Mouse (Mus musculus) bone marrow, adult 2 months (tissue): ENCODE measurements around the gene Etv6. TPM values are rescaled to one million over a fixed set of nuclear protein-coding genes. Genes with fewer than 3 reads are reported as not detected.

Experiments
- H3K27ac ChIP-seq: fragments of 200-500 bp; 2 replicates; pipeline ENCODE4 v1.5.1; 2012; ENCODE audit warnings: low read depth, mild to moderate bottlenecking, control low read depth, inconsistent platforms, low read length; ENCODE audit not compliant: control insufficient read depth, poor library complexity, insufficient read depth
- H3K4me1 ChIP-seq: fragments of 200-500 bp; 2 replicates; pipeline ENCODE4 v1.6.1; 2011; ENCODE audit warnings: low read length; ENCODE audit not compliant: control insufficient read depth, insufficient read depth
- H3K4me3 ChIP-seq: fragments of 200-500 bp; replicated peaks from 2 replicates; pipeline ENCODE3; 2011; ENCODE audit warnings: mild to moderate bottlenecking, low read depth, low read length, control low read depth; ENCODE audit not compliant: control insufficient read depth
- CTCF ChIP-seq: fragments of 200-500 bp; IDR thresholded peaks from 2 replicates; pipeline ENCODE4 v1.5.1; 2011; ENCODE audit warnings: low read length, control low read depth; ENCODE audit not compliant: control insufficient read depth, insufficient read depth
- POLR2A ChIP-seq: fragments of 200-500 bp; IDR thresholded peaks from 2 replicates; pipeline ENCODE4 v1.6.1; 2011; ENCODE audit warnings: low read depth, mild to moderate bottlenecking, control low read depth, low read length, borderline replicate concordance; ENCODE audit not compliant: control insufficient read depth
- WGBS: fragments of 180-500 bp; shearing (Covaris S2); methylation state at CpG from one replicate; pipeline ENCODE4 v1.1.7; 2018; 5-methylcytosine and 5-hydroxymethylcytosine counted together
- polyA plus RNA-seq: library from polyadenylated mRNA; stranded (reverse); fragments of >200 nt; gene quantifications from 2 replicates; pipeline ENCODE4 v1.2.4, GENCODE M21; 2011; ENCODE audit warnings: low replicate concordance; ENCODE audit not compliant: missing spikeins, insufficient read depth, insufficient read length

Etv6 gene
- polyA plus RNA-seq, 1 experiment, result 10.9 TPM

DNA sequence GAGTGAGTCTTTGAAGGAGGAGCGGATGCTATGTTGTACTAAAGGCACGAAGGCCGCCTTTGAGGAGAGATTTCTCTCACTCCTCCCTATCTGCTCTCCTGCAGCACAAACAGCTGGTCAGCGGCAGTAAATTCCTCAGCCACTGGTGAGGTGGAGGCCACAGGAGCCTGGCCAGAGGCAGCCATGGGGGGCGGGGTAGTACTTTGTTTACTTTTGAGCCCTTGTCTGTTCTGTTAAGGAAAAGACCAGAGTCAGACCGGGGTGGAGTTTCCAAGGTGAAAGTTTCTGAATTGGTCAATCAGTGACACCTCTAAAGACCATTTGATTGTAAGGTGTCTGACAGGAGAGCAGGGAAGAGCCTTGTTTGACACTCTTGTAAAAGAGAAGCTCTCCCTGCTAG is 3.4 kb downstream of the Etv6 start:
- Histone ChIP-seq H3K4me1 (peaks cover 10% of the 10 kb centered on the region), H3K4me3 (peak overlapping the region; percentile 31), H3K27ac (peak overlapping the region; percentile 45)
- 12% methylated on average over 6 of the region's 6 CpGs for WGBS
- TF ChIP-seq CTCF, result no peak
- no peak for TF ChIP-seq POLR2A

DNA sequence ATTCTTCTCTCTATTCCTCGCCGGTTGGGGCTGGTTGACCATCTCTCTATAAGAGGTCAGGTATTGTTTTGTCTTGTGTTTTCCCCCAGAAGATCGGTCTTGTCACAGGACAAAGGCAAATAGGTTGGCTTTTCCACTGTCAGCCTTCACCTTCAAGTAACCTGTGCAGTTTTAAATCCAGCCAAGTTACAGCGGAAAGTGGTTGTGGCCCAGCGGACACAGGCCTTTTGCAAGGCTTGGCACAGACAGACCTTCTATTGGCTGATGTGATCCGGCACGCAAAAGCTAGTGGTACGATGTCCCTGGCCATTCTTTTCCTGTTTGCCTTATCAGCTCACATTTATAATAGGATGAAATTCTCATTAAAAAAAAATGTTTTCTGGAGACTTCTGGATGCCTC is 3.9 kb downstream of the Etv6 start:
- Histone ChIP-seq H3K4me3 (peak overlapping the region; percentile 14), H3K27ac (peak overlapping the region; percentile 45), H3K4me1 (peaks cover 10% of the 10 kb centered on the region)
- WGBS, result 11% methylated on average over 8 of the region's 8 CpGs
- TF ChIP-seq CTCF (no peak), POLR2A (no peak)

DNA sequence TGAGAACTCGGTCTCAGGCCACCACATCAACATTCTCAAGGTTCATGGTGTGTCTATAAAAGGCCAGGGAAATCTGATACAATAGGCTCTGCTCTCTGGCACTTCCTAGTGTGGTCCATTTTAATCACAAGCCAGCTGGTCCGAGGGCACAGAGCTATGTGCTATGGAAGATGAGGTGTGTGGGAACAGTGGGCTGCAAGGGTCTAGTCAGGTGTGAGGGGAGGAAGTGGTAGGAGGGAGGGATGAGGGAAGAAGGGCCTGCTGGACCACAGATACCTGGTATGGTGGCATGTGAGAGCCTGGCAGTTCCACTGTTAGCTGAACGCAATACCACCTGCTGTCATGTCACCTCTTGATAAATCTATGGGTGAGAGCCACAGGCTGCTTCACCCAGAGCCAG is 4.8 kb downstream of the Etv6 start:
- H3K4me1 ChIP-seq, result peaks cover 11% of the 10 kb centered on the region
- WGBS, result 16% methylated on average over 3 of the region's 3 CpGs

DNA sequence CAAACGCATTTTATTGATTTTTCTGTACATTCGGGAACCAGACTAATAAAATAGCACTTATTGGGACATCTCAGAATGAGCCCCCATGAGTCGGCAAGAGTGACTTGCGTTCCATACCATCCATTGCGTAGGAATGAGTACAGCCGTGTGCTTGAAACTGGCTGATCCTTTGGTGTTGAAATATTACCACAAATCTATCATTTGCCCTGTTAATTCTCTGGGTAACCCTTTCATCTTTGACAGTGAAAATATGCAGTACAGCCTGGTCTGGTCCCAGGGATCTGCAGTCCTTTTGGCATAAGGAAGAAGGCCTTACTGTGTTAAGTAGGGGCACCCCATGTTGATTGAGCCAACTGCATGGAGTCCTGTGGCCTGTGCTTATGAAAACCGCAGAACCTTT is 5.8 kb downstream of the Etv6 start:
- no peak overlapping the region for H3K27ac ChIP-seq

More for the DNA sequence above, 4.8 kb downstream of the Etv6 start:
- TF ChIP-seq CTCF (no peak), POLR2A (no peak)
- H3K27ac ChIP-seq, result no peak overlapping the region
- no peak overlapping the region for H3K4me3 ChIP-seq

DNA sequence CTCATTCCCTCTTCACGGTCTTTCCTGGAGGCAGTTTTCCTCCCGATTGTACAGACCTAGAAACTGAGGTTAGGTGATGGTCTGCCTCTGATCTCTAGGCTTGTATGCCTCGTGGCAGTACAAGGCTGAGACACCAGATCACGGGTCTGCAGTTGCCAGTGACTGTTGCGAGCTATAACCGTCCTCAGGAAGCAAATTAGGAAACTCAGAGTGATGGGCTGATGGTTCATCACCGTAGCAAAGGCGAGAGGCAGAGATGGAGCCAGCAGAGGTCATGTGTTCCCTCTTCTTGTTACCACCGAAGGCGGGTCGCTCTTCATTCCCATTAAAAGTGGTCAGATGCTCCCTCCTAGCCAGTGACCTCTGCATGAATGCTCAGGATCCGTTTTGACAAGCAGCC is 6.4 kb downstream of the Etv6 start:
- TF ChIP-seq POLR2A (no peak), CTCF (0 out of 2 replicates have a peak, but pooled peaks have one; percentile 9)
- Histone ChIP-seq H3K27ac (peak overlapping the region; percentile 35), H3K4me3 (no peak overlapping the region), H3K4me1 (peaks cover 12% of the 10 kb centered on the region)
- 8% methylated on average over 12 of the region's 12 CpGs for WGBS

More for the DNA sequence above, 5.8 kb downstream of the Etv6 start:
- H3K4me1 ChIP-seq, result peaks cover 12% of the 10 kb centered on the region
- TF ChIP-seq CTCF (no peak), POLR2A (no peak)
- H3K4me3 ChIP-seq, result no peak overlapping the region
- WGBS, result 20% methylated on average over 7 of the region's 7 CpGs

DNA sequence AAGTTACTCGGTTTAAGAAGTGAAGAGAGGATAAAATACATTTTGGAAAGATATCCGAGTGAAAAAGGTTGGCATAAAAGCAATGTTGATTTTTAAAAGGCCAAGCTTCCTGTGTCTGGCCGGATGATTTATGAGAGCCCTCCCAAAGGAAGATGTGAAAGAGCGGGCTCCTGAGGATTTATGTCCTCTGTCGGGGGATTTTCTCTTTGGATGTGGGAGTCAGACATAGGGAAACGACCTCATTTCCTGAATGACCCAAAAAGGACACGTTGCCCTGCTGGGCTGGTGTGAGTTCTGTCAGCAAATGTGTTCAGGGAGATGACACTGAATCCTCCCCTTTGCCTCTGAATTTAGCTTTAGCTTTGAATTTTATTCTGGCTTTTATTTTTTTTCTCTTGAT is 8.0 kb downstream of the Etv6 start:
- TF ChIP-seq CTCF, result no peak
- TF ChIP-seq POLR2A, result no peak
- peaks cover 11% of the 10 kb centered on the region for H3K4me1 ChIP-seq
- WGBS, result 12% methylated on average over 7 of the region's 7 CpGs
- no peak overlapping the region for H3K27ac ChIP-seq
- H3K4me3 ChIP-seq, result no peak overlapping the region

DNA sequence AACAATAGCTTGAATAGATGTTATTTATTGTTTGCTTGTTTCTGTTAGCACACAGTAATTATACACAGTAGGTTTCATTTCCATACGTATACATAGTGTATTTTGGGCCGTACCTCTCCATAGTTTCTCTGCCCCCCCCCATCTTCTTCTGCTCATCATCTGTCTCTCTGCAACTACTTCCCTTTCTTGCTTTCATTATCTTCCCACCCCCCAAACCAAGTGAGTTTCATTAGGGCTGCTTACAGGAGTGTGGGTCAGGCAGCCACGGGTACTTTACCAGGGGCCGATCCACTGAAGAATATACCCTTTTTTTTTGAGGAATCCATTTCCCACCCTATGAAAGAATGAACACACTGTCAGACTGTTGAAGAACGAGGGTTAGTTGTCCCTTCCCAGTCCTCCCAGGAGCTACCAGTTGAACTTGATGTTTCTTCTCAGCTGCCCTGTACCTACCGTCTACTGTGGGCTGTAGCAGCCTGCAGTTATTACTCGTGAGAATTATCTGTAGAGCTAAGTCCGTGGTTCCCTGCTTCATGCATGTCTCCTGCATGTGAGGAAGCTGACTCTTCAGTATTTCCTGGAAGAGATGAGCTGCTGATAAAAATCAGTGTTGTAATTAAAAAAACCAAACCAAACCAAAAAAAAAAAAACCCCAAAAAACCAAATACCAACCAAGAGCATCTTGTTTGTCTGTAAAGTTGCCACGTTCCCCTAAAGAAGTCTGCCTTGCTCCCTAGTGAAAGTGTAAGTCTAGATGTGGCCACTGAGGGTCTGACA is 9.8 kb downstream of the Etv6 start:
- peak overlapping the region; percentile 32; the same call in 1 of the 2 replicates for H3K27ac ChIP-seq
- TF ChIP-seq CTCF, result no peak
- no peak for TF ChIP-seq POLR2A
- H3K4me1 ChIP-seq, result peaks cover 8% of the 10 kb centered on the region
- 12% methylated on average over 9 of the region's 9 CpGs for WGBS
- H3K4me3 ChIP-seq, result peak overlapping the region; percentile 7

DNA sequence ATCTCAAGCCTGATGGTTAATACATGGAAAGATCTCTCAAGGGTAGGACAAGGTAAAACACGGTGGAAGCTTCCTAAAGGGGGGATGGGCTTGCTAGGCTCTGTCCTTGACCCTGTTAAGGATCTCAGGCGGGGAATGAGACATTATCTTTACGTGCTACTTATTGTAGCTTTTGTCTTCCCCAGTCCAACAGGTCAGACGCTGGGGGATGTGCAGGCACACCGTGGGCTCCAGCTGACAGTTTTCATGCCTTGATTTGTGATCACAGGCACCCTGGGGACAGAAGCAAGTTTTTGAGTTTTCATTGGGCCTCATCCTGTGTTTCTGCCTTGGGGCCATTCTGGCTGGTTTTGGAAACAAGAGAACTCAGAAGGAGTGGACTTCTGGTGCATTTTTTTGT is 10.6 kb downstream of the Etv6 start:
- Histone ChIP-seq H3K4me3 (no peak overlapping the region), H3K4me1 (peaks cover 6% of the 10 kb centered on the region; the same call in 1 of the 2 replicates), H3K27ac (no peak overlapping the region)
- TF ChIP-seq CTCF (no peak), POLR2A (no peak)
- WGBS, result 44% methylated on average over 5 of the region's 5 CpGs
